Mouse (Mus musculus): ENCODE results near the gene Clcn5. TPM values are rescaled to one million over a fixed set of nuclear protein-coding genes. Genes with fewer than 3 reads are reported as not detected.

The Clcn5 gene
- polyA plus RNA-seq, 1 experiment from 2014 or later, result 24.9 TPM

DNA sequence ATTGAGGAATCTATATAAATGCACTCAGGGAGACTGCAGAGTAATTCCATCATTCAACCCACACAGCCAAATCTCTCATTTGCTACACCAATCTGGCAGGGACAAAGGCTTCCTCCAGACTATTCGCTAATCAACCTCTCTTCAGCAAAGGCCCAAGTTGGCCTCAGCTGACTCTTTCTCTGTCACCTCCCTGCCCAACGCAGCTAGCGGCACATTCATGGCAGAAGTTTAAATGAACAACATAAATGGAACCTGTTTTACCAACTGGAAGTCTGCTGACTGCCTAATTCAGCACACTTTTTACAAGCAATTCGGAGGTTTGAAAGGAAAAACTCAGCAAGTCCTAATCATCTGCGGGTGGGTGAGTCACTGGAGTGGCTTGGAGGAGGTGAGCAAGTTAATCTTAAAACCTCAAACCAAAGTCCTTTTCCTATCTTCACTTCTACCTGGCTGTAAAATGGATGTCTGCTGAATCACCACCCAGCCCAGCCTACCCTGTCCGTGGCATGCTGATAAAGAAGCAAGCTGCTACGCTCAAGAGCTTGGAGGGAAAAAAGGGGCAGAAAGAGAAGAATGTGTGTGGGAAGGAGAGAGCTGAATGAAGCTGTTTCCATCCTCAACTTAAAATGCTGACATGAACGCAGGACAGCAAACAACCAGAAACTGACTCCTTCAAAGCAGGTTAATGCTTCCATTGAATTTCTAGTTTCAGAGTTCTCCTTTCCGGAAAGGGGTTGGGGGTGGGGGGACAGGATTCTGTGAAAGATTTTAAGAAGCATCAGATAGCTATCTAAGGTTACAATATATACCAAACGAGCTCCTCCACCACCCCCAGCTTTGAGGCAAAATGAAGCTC, 131.5 kb downstream of the Clcn5 start:
- H3K4me1 ChIP-seq (ENCODE audit: control insufficient read depth, insufficient read depth, low read length), result no peaks in the 10 kb centered on the region
- H3K9me3 ChIP-seq (replicated peaks; ENCODE audit: control insufficient read depth, low read length), result no peaks in the 10 kb centered on the region
- peak overlapping the region; percentile 49; the same call in 1 of the 2 replicates for H3K9ac ChIP-seq (ENCODE audit: low read depth, low read length)
- WGBS (ENCODE audit: insufficient replicate concordance), result 20% methylated on average over 10 of the region's 10 CpGs
- H3K27ac ChIP-seq (ENCODE audit: low read depth, low read length), result peak overlapping the region; percentile 84
- 0 out of 2 replicates have a peak, but pooled peaks have one; percentile 31 for ATAC-seq (replicated peaks; ENCODE audit: insufficient number of reproducible peaks, low FRiP score, low TSS enrichment)
- no peaks in the 10 kb centered on the region for H3K27me3 ChIP-seq (ENCODE audit: control insufficient read depth, insufficient read depth, low read length)
- peak overlapping the region; percentile 42 for H3K4me3 ChIP-seq (ENCODE audit: low read depth, low read length)
- H3K4me2 ChIP-seq, result peak overlapping the region; percentile 63
- no peaks in the 10 kb centered on the region for H3K36me3 ChIP-seq (ENCODE audit: control insufficient read depth, insufficient read depth, low read length)

DNA sequence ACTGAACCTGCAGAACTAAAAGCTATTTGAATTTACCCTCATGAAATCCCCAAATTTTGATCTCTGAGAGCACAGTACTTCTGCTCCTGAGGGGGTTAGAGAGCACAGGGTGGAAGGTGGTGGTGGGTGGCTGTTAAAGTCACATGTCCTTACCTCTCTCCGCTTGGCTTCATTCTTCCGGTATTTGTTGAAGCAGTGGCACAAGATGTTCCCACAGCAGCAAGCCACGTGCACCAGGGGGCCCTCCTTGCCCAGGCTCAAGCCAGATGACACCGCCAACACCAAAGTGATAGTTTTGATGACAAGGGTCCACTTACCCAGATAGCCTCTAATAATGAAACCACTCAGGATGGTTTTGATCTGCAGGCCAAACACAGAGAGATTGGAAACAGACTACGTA, 149.0 kb downstream of the Clcn5 start:
- no peaks in the 10 kb centered on the region for H3K9me3 ChIP-seq (replicated peaks; ENCODE audit: control insufficient read depth, low read length)
- no peak overlapping the region for H3K9ac ChIP-seq (ENCODE audit: low read depth, low read length)
- H3K27ac ChIP-seq (ENCODE audit: low read depth, low read length), result no peak overlapping the region
- no peaks in the 10 kb centered on the region; the same call in 1 of the 2 replicates for H3K36me3 ChIP-seq (ENCODE audit: control insufficient read depth, insufficient read depth, low read length)
- no peaks in the 10 kb centered on the region for H3K4me1 ChIP-seq (ENCODE audit: control insufficient read depth, insufficient read depth, low read length)
- ATAC-seq (replicated peaks; ENCODE audit: insufficient number of reproducible peaks, low FRiP score, low TSS enrichment), result no peak
- no peak overlapping the region for H3K4me3 ChIP-seq (ENCODE audit: low read depth, low read length)
- no peaks in the 10 kb centered on the region for H3K27me3 ChIP-seq (ENCODE audit: control insufficient read depth, insufficient read depth, low read length)
- WGBS (ENCODE audit: insufficient replicate concordance), result 76% methylated on average over 5 of the region's 5 CpGs
- H3K4me2 ChIP-seq, result no peak overlapping the region

DNA sequence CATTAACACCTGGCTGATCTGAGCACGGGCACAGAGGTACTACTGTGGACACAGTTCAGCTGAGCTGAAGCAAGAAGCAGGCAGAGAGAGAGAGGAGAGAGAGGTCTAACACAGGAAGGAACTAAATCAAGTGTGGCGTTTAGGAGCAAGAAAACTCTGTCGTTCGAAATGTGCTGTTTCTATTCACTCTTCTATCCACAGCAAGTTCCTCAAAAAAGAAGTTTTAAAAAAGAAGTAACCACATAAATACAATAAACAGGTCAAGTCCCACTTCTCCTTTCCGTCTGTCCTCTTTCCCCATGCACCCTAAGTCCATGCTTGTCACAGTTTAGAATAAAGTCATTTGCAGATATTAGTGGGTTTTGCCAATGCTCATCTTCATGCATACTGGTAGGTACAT, 150.4 kb downstream of the Clcn5 start:
- Histone ChIP-seq H3K4me2 (no peak overlapping the region), H3K4me3 (ENCODE audit: low read depth, low read length) (no peak overlapping the region), H3K36me3 (ENCODE audit: control insufficient read depth, insufficient read depth, low read length) (no peaks in the 10 kb centered on the region; the same call in 1 of the 2 replicates), H3K9ac (ENCODE audit: low read depth, low read length) (no peak overlapping the region), H3K27me3 (ENCODE audit: control insufficient read depth, insufficient read depth, low read length) (no peaks in the 10 kb centered on the region), H3K9me3 (replicated peaks; ENCODE audit: control insufficient read depth, low read length) (no peaks in the 10 kb centered on the region), H3K4me1 (ENCODE audit: control insufficient read depth, insufficient read depth, low read length) (no peaks in the 10 kb centered on the region), H3K27ac (ENCODE audit: low read depth, low read length) (no peak overlapping the region)
- ATAC-seq (replicated peaks; ENCODE audit: insufficient number of reproducible peaks, low FRiP score, low TSS enrichment), result no peak
- 66% methylated on average over 5 of the region's 5 CpGs for WGBS (ENCODE audit: insufficient replicate concordance)

DNA sequence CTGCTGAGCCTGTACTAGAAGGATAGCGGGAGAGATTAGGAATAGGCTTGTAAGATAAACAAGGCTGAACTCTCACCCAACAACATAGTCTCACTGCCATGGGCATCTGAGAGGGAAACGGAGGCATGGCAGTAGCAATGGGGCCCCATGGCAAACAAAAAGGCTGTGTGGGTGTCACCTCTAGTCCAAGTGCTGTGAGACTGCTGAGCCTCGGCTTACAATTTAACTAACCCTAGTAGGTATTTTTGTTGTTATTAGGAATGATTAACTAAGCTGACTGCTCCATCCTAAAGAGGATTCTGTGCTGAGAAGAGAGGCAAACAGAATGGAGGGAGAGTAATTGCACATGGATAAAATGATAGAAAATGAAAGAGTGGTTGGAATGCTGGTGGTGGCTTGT, 161.2 kb downstream of the Clcn5 start:
- Histone ChIP-seq H3K9me3 (replicated peaks; ENCODE audit: control insufficient read depth, low read length) (no peaks in the 10 kb centered on the region), H3K4me3 (ENCODE audit: low read depth, low read length) (no peak overlapping the region), H3K27me3 (ENCODE audit: control insufficient read depth, insufficient read depth, low read length) (no peaks in the 10 kb centered on the region), H3K4me1 (ENCODE audit: control insufficient read depth, insufficient read depth, low read length) (no peaks in the 10 kb centered on the region), H3K36me3 (ENCODE audit: control insufficient read depth, insufficient read depth, low read length) (no peaks in the 10 kb centered on the region), H3K27ac (ENCODE audit: low read depth, low read length) (no peak overlapping the region), H3K4me2 (no peak overlapping the region), H3K9ac (ENCODE audit: low read depth, low read length) (no peak overlapping the region)
- WGBS (ENCODE audit: insufficient replicate concordance), result 76% methylated on average over 3 of the region's 3 CpGs
- no peak for ATAC-seq (replicated peaks; ENCODE audit: insufficient number of reproducible peaks, low FRiP score, low TSS enrichment)

DNA sequence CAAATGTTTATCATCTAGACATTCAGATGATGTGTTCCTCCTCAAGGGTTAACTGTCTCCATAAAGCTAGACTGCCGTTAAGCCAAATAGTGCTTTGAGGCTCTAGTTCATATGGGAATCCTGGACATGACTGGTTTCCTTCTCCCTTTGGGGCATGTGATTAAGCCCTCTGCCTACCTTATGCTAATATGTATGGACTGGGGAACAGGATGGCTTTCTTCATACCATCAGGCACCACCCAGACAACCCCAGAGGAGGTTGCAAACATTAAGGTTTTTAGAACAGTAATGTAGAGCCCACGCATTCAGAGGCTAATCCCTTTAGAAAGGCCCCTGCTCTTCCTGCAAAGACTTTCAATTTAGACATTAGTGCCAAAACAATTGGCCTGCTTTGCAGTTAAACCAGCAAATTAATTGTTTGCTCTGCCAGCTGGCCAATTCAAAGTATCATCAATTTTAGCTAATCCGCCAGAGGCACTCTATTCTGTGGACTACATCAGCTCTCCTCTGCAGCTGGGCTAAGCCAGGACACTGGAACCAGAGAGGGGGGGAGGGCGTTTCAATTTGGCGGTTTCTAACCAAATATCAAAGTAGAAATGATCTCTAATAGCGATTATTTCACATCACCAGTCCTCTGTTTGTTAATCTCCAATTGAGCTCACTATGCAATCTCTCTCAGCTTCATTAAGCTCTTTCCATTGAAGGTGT, 163.0 kb downstream of the Clcn5 start:
- Histone ChIP-seq H3K9me3 (replicated peaks; ENCODE audit: control insufficient read depth, low read length) (no peaks in the 10 kb centered on the region), H3K9ac (ENCODE audit: low read depth, low read length) (no peak overlapping the region), H3K4me3 (ENCODE audit: low read depth, low read length) (no peak overlapping the region), H3K4me2 (no peak overlapping the region), H3K4me1 (ENCODE audit: control insufficient read depth, insufficient read depth, low read length) (no peaks in the 10 kb centered on the region), H3K27me3 (ENCODE audit: control insufficient read depth, insufficient read depth, low read length) (no peaks in the 10 kb centered on the region), H3K36me3 (ENCODE audit: control insufficient read depth, insufficient read depth, low read length) (no peaks in the 10 kb centered on the region), H3K27ac (ENCODE audit: low read depth, low read length) (no peak overlapping the region)
- no peak for ATAC-seq (replicated peaks; ENCODE audit: insufficient number of reproducible peaks, low FRiP score, low TSS enrichment)
- 71% methylated on average over 6 of the region's 6 CpGs for WGBS (ENCODE audit: insufficient replicate concordance)

DNA sequence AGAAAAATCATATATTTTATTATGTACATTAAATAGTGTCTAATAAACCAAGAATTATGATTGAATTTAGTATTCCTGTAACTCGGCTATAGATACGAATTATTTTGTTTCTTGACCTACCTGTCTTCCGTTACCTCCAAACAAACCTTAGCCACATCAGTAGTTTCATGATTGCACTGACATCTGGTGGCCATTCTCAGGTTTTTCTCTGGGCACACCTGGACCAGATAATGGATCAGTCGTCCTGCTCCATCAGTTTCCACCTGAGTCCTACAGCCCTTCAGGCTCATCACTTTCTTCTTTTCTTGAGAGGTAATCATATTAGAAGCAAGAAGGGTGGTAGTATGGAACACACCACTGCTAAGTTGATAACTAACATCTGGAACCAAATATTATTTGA, 169.0 kb downstream of the Clcn5 start:
- no peak for ATAC-seq (replicated peaks; ENCODE audit: insufficient number of reproducible peaks, low FRiP score, low TSS enrichment)
- H3K27me3 ChIP-seq (ENCODE audit: control insufficient read depth, insufficient read depth, low read length), result no peaks in the 10 kb centered on the region
- H3K4me1 ChIP-seq (ENCODE audit: control insufficient read depth, insufficient read depth, low read length), result no peaks in the 10 kb centered on the region
- WGBS (ENCODE audit: insufficient replicate concordance), result 72% methylated on average over 4 of the region's 4 CpGs
- no peak overlapping the region for H3K4me3 ChIP-seq (ENCODE audit: low read depth, low read length)
- H3K9ac ChIP-seq (ENCODE audit: low read depth, low read length), result no peak overlapping the region
- no peak overlapping the region for H3K4me2 ChIP-seq
- H3K36me3 ChIP-seq (ENCODE audit: control insufficient read depth, insufficient read depth, low read length), result no peaks in the 10 kb centered on the region
- H3K27ac ChIP-seq (ENCODE audit: low read depth, low read length), result no peak overlapping the region
- H3K9me3 ChIP-seq (replicated peaks; ENCODE audit: control insufficient read depth, low read length), result no peaks in the 10 kb centered on the region

DNA sequence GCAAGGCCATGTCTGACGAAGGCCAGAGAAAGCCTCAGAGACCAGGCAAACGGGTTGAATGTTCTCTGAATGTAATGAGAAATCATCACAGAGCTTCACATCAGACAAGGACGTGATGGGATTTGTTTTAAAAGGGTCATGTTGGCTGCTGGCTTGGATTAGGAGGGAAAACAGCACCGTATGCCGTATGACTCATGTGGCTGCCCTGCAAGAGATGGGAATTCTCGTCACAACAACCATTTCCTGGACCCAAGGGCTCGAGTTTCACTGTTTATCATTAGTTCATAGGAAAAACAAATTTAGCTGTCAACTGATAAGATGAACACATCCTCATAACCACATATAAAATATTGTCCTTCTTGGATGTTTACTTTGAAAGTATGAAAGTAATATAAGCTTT, 173.0 kb downstream of the Clcn5 start:
- Histone ChIP-seq H3K27me3 (ENCODE audit: control insufficient read depth, insufficient read depth, low read length) (no peaks in the 10 kb centered on the region), H3K4me1 (ENCODE audit: control insufficient read depth, insufficient read depth, low read length) (no peaks in the 10 kb centered on the region), H3K9me3 (replicated peaks; ENCODE audit: control insufficient read depth, low read length) (no peaks in the 10 kb centered on the region), H3K4me2 (no peak overlapping the region), H3K36me3 (ENCODE audit: control insufficient read depth, insufficient read depth, low read length) (no peaks in the 10 kb centered on the region), H3K9ac (ENCODE audit: low read depth, low read length) (no peak overlapping the region), H3K27ac (ENCODE audit: low read depth, low read length) (no peak overlapping the region), H3K4me3 (ENCODE audit: low read depth, low read length) (no peak overlapping the region)
- no peak for ATAC-seq (replicated peaks; ENCODE audit: insufficient number of reproducible peaks, low FRiP score, low TSS enrichment)
- WGBS (ENCODE audit: insufficient replicate concordance), result 51% methylated on average over 7 of the region's 7 CpGs

DNA sequence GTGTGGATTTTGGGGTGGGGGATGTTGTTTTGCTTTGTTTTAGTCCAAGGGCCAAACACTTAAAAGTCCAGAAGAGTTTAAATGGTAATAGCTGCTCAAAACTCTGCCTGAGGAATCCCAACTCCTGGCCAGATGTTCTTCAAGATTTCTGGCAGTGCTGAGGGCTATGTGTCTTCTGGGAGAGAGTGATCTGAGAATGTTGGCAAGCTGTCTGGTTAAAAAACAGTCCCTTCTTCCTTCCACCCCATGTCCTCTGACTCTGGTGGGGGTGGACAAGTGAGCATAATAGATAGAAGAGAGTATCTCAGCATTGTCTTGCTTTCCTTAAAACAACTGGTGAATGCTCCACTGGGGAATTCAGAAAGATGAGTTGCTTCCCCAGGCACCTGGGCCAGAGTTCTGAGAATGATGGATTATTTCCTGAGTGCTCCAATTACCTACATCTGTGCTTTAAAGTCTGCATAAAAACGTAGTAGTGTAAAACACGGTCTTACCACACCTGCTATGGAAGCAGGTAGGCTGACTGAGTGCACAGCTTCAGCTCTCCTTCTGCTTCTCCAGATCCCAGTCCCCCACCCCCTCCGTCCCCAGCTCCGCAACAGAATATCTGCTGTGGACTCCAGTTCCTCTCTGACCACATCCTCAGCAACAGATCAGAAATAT, 197.4 kb downstream of the Clcn5 start:
- Histone ChIP-seq H3K4me2 (no peak overlapping the region), H3K36me3 (ENCODE audit: control insufficient read depth, insufficient read depth, low read length) (no peaks in the 10 kb centered on the region), H3K9me3 (replicated peaks; ENCODE audit: control insufficient read depth, low read length) (no peaks in the 10 kb centered on the region), H3K27ac (ENCODE audit: low read depth, low read length) (no peak overlapping the region), H3K9ac (ENCODE audit: low read depth, low read length) (no peak overlapping the region), H3K4me1 (ENCODE audit: control insufficient read depth, insufficient read depth, low read length) (no peaks in the 10 kb centered on the region), H3K4me3 (ENCODE audit: low read depth, low read length) (no peak overlapping the region), H3K27me3 (ENCODE audit: control insufficient read depth, insufficient read depth, low read length) (no peaks in the 10 kb centered on the region)
- no peak for ATAC-seq (replicated peaks; ENCODE audit: insufficient number of reproducible peaks, low FRiP score, low TSS enrichment)
- WGBS (ENCODE audit: insufficient replicate concordance), result 72% methylated on average over 4 of the region's 4 CpGs

Measured in heart, embryonic 11.5 days (tissue).